Mouse (Mus musculus) monocyte, adult 5-6 weeks (primary cell): ENCODE results near the gene Ssrp1. TPM values are rescaled to one million over a fixed set of nuclear protein-coding genes. Genes with fewer than 3 reads are reported as not detected.

Source experiments
- ATAC-seq: fragments of 153-309, 156-312 bp; replicated peaks from 2 replicates; pipeline ENCODE4 v1.8.0; 2017; ENCODE audit warnings: mild to moderate bottlenecking; ENCODE audit not compliant: low TSS enrichment, insufficient number of reproducible peaks, severe bottlenecking, poor library complexity, low FRiP score
- total RNA-seq: library from RNA; stranded (forward); fragments of 200-1000, 200-491, 200-594 nt; gene quantifications from 3 replicates; pipeline ENCODE4 v1.2.3, GENCODE M21; 2017

The Ssrp1 gene
- total RNA-seq, 1 experiment from 2014 or later = 119 TPM

DNA sequence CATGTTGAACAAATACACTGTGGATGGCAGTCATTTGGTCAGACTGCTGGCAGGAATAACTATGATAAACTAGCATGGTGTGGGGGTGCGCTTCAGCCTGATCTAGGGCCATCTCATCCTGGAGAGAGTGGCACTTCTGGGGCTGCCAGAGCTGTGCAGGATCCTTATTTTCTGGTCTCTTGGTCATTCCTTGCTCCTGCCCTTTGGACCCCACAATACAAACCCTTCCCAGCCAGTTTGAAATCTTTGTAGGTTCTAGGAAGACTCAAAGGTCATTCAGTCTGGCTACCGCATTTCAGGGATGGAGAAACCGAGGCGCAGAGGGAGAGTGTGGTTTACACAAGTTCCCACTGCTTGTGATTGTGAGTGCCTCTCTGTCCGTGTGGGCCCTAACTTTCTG is 29.9 kb downstream of the Ssrp1 start:
- ATAC-seq = no peak

GRCm38 (mm10) chr2:85067903-85068625 is 31.0 kb downstream of the Ssrp1 start:
- no peak for ATAC-seq

GRCm38 (mm10) chr2:85068626-85069025 is 31.6 kb downstream of the Ssrp1 start:
- no peak for ATAC-seq

- ATAC-seq = no peak
Measured at GRCm38 (mm10) chr2:85070086-85070485, 33.1 kb downstream of the Ssrp1 start.

DNA sequence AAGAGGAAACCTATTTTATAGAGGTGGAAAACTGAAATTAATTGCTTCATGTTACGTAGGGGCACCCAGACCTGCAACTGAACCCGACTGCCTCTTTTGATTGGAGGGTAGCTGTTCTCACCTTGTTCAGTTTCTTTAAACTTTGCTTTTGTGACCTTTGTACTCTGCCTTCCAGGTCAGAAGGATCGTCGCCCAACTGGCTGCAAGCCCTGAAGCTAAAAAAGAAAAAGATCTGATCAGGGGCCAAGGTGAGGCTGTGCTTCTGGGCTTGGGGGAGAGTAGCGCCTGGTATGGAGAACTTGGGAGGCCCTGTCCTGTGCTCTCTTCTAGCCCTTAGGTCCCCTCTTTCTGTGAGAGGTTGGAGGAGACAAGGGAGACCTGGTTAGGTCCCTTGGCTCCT is 34.9 kb downstream of the Ssrp1 start:
- ATAC-seq = no peak

DNA sequence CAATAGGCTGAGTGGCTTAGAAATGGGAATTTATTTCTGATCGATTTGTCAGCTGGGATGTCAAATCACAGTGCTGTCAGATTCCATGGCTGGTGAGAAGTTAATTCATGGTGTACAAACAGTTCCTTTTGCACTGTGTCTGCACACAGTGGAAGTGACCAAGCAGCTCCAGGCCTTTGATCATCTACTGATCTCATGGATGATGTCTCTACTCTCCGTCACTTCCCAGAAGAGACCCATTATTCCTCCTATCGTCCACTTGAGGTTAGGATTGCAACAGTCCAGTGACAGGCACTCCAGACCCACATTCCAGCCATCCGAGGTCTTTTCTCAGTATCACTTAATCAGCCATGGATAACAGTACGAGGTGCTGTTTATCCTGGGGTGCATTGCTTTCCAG is 36.7 kb downstream of the Ssrp1 start:
- ATAC-seq = no peak

DNA sequence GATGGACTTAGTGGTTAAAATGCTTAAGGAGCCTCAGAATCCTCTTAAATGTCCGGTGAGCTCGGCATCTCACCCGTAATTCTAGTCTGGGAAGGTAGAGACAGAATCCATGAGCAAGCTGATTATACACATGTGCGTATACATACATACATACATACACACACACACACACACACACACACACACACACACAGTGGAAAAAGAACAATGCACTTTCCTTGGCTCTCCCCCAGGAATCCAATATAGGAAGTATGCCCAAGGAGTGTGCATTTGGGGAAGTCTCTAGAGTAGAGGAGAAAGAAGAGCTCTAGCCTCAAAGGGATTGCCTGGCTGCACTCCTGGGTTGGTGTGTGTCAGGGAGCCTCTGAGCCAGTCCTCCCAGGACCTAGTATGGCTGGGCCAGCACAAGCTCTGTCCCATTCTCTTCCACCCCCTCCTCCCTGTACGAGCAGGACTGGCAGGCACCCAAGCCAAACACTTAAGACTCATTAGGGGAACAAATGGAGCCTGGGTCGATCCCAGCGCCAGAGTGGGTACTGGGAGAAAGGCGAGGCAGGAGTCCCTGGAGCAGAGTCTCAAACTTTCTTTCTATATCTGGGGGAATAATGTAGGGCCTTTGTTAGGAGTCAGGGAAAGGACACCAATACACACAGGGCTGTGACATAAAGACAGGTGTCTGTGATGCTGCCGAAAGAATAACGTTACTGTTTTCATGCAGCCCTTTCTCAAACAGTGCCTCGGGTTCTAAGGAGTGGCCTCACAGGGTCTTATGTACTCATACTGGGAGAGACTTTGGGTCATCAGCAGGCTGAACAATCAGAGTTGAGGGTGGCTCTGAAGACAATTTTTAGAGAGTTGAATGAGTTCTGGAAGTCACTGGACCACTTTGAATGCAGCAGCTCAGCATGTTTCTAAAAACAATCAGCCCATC is 51.9 kb downstream of the Ssrp1 start:
- no peak for ATAC-seq

DNA sequence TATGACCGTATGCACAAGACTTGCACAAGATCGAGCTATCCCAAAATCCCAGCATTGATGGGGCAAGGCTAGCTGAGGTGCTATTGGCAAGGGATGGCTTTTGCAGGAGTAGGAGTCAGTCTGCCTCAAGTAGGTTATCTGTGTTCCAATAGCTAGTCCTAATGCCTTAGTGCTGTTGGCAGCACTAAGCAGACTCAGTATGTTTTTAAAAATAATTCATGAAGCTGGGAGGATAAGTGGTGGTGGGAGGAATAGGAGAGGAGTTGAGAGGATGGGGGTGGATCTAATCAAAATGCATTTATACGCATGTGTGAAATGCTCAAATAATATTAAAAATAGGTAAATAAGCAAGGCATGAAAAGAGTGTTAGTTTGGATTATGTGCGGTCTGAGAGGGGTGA is 54.3 kb downstream of the Ssrp1 start:
- ATAC-seq = no peak

DNA sequence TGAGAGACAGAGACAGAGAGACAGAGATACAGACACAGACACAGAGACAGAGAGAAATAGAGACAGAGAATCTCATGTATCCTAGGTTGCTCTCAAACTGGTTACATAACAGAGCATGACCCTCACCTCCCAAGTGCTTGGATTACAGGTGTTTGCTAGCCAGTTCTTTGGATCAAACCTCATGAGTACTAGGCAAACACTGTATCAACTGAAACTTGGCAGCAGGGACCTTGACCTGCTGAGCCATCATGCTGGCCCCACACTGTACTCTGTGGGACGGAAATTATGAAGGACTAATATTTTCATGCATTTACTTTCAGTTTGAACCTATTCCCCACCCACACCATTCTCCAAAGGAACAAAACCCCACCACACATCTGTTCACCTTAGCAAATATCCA is 56.3 kb downstream of the Ssrp1 start:
- ATAC-seq = no peak

DNA sequence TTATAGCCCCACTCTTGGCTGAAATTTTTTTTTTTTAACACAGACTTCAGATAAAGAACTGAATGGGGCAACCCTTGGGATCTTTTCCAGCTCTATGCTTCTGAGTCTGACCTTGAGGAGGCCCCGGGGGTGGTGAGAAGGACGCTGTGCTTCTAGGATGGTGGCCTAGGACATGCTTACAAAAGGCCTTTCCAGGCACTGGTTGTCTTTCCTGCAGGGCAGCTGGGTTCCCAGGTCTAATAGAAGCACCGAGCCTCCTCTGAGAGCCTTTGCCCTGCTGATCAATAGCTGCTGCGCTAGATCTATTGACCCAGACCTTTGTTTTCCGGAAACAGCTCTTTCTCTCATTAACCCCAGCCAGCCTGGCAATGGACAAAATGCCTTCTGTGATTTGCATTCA is 58.9 kb downstream of the Ssrp1 start:
- ATAC-seq = no peak

Other genes starting within 250 kb of the Ssrp1 start
- gene Ube2l6, start 238.4 kb upstream of the Ssrp1 start, total RNA-seq = 19.2 to 64.4 TPM (median 43.8 TPM) in 3 replicates
- not detected in 3 replicates for gene Smtnl1, start 214.6 kb upstream of the Ssrp1 start, total RNA-seq
- gene Timm10, start 210.2 kb upstream of the Ssrp1 start, total RNA-seq = 11.3 to 21.0 TPM (median 16.2 TPM) in 3 replicates
- gene Slc43a1, start 198.4 kb upstream of the Ssrp1 start, total RNA-seq = 0.29 to 0.32 TPM in 2 of 3 replicates, not detected in the other
- not detected in 3 replicates for gene Rtn4rl2, start 150.5 kb upstream of the Ssrp1 start, total RNA-seq
- 4.1 to 5.3 TPM (median 4.8 TPM) in 3 replicates for gene Slc43a3, start 100.7 kb upstream of the Ssrp1 start, total RNA-seq
- 1.2 to 3.6 TPM in 2 of 3 replicates, not detected in the other for gene Prg2, start 56.8 kb upstream of the Ssrp1 start, total RNA-seq
- not detected in 3 replicates for gene Prg3, start 49.0 kb upstream of the Ssrp1 start, total RNA-seq
- 0.29 TPM in 1 of 3 replicates, not detected in the others for gene P2rx3, start 228 bp downstream of the Ssrp1 start, total RNA-seq
- 7.1 to 18.7 TPM (median 10.0 TPM) in 3 replicates for gene Tnks1bp1, start 10.8 kb downstream of the Ssrp1 start, total RNA-seq
- gene Aplnr, start 99.0 kb downstream of the Ssrp1 start, total RNA-seq = not detected in 3 replicates
- gene Lrrc55, start 160.0 kb downstream of the Ssrp1 start, total RNA-seq = 0.10 TPM in 1 of 3 replicates, not detected in the others